Mouse (Mus musculus) hindbrain, embryonic 13.5 days (tissue): Measurements from ENCODE around the gene Slc36a3. TPM values are rescaled to one million over a fixed set of nuclear protein-coding genes. Genes with fewer than 3 reads are reported as not detected.

ENCODE experiments used
- ATAC-seq: fragments of 200-750 bp; cut with Nextera tagmentation; 2 replicates; pipeline ENCODE4 v1.8.0; 2017; ENCODE audit warnings: moderate TSS enrichment; ENCODE audit not compliant: low FRiP score
- H3K27ac ChIP-seq: fragments of 300-500 bp; sonication (generic); 2 replicates; pipeline ENCODE4 v1.5.1; 2015; ENCODE audit warnings: inconsistent platforms, mild to moderate bottlenecking, moderate library complexity
- H3K27me3 ChIP-seq: fragments of 300-500 bp; sonication (generic); 2 replicates; pipeline ENCODE4 v1.6.1; 2015; ENCODE audit warnings: mild to moderate bottlenecking, inconsistent platforms
- H3K36me3 ChIP-seq: fragments of 300-500 bp; sonication (generic); 2 replicates; pipeline ENCODE4 v1.6.1; 2015; ENCODE audit warnings: mild to moderate bottlenecking, inconsistent platforms
- H3K4me1 ChIP-seq: fragments of 300-500 bp; sonication (generic); replicated peaks from 2 replicates; pipeline ENCODE4 v1.6.1; 2015; ENCODE audit warnings: inconsistent platforms
- H3K4me2 ChIP-seq: fragments of 300-500 bp; sonication (generic); 2 replicates; pipeline ENCODE4 v1.6.1; 2015; ENCODE audit warnings: inconsistent platforms, mild to moderate bottlenecking, moderate library complexity
- H3K4me3 ChIP-seq: fragments of 300-500 bp; sonication (generic); 2 replicates; pipeline ENCODE4 v1.5.1; 2015; ENCODE audit warnings: mild to moderate bottlenecking, inconsistent platforms
- H3K9ac ChIP-seq: fragments of 300-500 bp; sonication (generic); 2 replicates; pipeline ENCODE4 v1.6.1; 2015; ENCODE audit warnings: mild to moderate bottlenecking, inconsistent platforms
- H3K9me3 ChIP-seq: fragments of 300-500 bp; sonication (generic); 2 replicates; pipeline ENCODE4 v1.6.1; 2016; ENCODE audit warnings: inconsistent platforms
- WGBS: fragments of 180-500 bp; shearing (Covaris S2); methylation state at CpG from one replicate; pipeline ENCODE4 v1.1.7; 2015; 5-methylcytosine and 5-hydroxymethylcytosine counted together
- polyA plus RNA-seq: library from polyadenylated mRNA; unstranded; fragments of >200 nt; fragmentation: Nextera tagmentation; extraction: Ambion mirVana; gene quantifications from 2 replicates; pipeline ENCODE4 v1.2.1, GENCODE M21; 2015

Gene Slc36a3
- polyA plus RNA-seq, 1 experiment from 2014 or later, result not detected

DNA sequence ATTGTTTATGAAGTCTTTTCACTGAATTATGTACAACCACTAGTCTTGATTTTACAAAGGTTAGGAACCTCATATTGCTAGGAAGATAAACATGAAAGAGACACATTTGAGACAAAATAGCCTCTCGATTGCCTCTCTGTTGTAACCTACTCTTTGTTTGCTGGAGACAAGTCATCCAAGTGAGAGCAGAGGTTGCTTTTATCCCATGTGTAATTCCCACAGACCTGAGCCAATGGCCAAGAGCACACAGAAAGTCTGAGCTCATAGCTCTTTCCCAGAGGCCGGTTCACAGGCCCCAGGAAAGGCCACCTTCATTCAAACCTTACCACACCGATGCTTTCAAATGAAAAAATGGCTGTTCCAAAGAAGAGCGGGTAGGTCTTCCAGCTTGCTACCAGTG lies 17.0 kb upstream of the Slc36a3 start:
- ATAC-seq, result no peak
- Histone ChIP-seq H3K27ac (no peak overlapping the region), H3K4me1 (no peaks in the 10 kb centered on the region), H3K9me3 (no peaks in the 10 kb centered on the region), H3K9ac (no peak overlapping the region), H3K27me3 (0 out of 2 replicates have a peak, but pooled peaks cover 6% of the 10 kb centered on the region), H3K4me2 (no peak overlapping the region), H3K4me3 (no peak overlapping the region), H3K36me3 (no peaks in the 10 kb centered on the region)
- WGBS, result 85% methylated on average over 4 of the region's 4 CpGs

DNA sequence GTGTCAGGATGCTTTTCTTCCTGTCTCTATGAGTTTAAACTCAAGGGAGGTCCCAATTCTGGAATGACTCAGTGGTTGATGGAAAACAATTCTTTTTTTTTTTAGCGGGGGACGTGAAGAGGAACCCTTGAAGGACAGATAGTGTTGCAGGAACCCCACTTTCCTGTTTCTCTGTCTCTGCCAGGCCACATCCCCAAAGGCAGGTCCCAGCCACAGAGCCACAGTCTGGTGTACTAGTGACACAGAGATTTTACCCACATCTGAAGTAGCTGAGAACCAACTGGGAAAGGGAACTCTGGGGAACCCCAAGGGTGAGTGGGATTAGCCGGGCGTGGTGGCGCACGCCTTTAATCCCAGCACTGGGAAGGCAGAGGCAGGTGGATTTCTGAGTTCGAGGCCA lies 14.2 kb upstream of the Slc36a3 start:
- H3K4me1 ChIP-seq, result no peaks in the 10 kb centered on the region
- 0 out of 2 replicates have a peak, but pooled peaks cover 2% of the 10 kb centered on the region for H3K27me3 ChIP-seq
- ATAC-seq, result no peak
- no peak overlapping the region for H3K27ac ChIP-seq
- H3K9ac ChIP-seq, result no peak overlapping the region
- H3K9me3 ChIP-seq, result no peaks in the 10 kb centered on the region
- 92% methylated on average over 7 of the region's 7 CpGs for WGBS
- H3K36me3 ChIP-seq, result no peaks in the 10 kb centered on the region
- H3K4me2 ChIP-seq, result no peak overlapping the region
- no peak overlapping the region for H3K4me3 ChIP-seq

DNA sequence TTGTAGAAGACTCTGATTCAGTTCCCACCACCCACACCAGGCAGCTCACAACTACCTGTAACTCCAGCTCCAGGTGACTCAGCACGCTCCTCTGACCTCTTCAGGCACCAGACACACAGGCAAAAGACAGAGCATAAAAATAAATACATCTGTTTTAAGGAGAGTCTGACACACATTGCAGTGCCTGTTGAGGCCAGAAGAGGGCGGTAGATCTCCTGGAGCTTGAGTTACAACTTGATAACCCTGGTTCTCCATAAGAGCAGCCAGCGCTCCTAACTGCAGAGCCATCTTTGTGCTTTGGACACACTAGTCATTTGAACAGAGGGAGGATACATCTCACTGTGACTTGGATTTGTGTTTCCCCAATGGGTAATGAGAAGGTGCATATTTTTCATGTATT lies 13.2 kb upstream of the Slc36a3 start:
- WGBS, result 52% methylated on average over 3 of the region's 3 CpGs
- H3K4me2 ChIP-seq, result no peak overlapping the region
- ATAC-seq, result no peak
- H3K27me3 ChIP-seq, result 0 out of 2 replicates have a peak, but pooled peaks cover 5% of the 10 kb centered on the region
- H3K27ac ChIP-seq, result no peak overlapping the region
- H3K9ac ChIP-seq, result no peak overlapping the region
- H3K36me3 ChIP-seq, result no peaks in the 10 kb centered on the region
- no peaks in the 10 kb centered on the region for H3K4me1 ChIP-seq
- no peak overlapping the region for H3K4me3 ChIP-seq
- H3K9me3 ChIP-seq, result no peaks in the 10 kb centered on the region

DNA sequence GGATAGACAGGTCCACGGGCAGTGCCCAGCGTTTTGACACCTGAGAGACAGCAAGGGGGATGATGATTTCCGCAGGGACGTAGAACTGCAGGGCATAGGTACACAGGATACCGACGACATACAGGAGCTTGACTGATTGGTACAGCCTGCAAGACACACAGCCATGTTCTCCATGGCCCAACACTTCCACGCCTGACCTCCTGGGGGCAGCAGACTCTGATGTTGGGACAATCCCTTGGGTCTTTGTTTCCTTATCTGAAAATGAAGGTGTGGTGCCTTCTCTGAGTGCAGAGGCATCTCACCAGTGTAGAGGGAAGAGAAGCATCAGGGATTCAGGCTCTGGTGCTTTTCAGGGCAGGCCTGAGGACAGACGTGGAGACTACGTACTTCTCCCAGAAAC lies 11.2 kb upstream of the Slc36a3 start:
- Histone ChIP-seq H3K9ac (no peak overlapping the region), H3K27me3 (0 out of 2 replicates have a peak, but pooled peaks cover 5% of the 10 kb centered on the region), H3K4me1 (no peaks in the 10 kb centered on the region), H3K4me2 (no peak overlapping the region), H3K9me3 (no peaks in the 10 kb centered on the region), H3K4me3 (no peak overlapping the region), H3K36me3 (no peaks in the 10 kb centered on the region), H3K27ac (no peak overlapping the region)
- 53% methylated on average over 9 of the region's 9 CpGs for WGBS
- ATAC-seq, result no peak

DNA sequence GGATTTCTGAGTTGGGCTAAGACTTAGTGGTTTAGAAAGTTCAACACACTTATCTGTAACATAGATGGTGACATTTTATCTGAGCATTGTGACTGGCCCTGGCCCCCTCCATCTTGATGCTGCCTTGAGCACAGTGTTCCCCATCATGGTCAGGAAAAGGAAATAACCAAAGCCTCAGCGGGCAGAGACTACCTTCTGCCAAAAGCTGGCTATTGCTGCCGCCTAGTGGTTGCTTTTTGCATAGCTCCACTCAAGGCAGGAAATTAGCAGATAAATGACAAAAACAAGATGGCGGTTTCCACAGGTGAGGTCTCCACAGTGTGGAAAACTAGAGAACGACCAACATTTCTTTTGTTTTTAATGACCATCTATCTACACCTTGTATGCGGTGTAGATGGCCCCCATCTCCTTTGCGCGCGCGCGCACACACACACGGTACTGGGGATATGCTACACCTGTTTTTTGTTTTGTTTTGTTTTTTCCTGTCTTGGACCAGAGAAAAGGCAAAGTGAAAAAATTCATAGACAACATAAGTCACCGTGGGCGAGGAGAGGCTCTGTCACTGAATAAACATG lies 7.4 kb upstream of the Slc36a3 start:
- 55% methylated on average over 13 of the region's 13 CpGs for whole genome bisulfite sequencing

DNA sequence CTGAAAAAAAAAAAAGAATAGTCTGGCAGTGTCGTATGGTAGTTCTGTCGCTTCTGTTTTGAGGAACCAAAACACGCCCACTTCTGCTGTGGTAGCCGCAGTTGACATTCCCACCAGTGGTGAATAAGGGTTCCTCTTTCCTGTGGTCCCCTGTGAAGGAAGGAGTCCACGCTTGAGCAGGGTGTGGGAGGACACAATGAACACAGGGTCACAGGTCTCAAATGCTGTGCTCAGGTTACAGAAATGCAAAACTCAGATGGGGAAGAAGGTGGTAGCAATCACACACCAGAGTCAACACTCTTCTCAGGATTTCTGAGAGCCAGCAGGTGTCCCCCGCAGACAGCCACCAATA lies 3.5 kb upstream of the Slc36a3 start:
- no peak for ATAC-seq
- no peaks in the 10 kb centered on the region for H3K4me1 ChIP-seq
- no peak overlapping the region for H3K27ac ChIP-seq
- no peak overlapping the region for H3K4me2 ChIP-seq
- no peak overlapping the region for H3K9ac ChIP-seq
- no peaks in the 10 kb centered on the region for H3K36me3 ChIP-seq
- H3K9me3 ChIP-seq, result no peaks in the 10 kb centered on the region
- no peak overlapping the region for H3K4me3 ChIP-seq
- H3K27me3 ChIP-seq, result no peaks in the 10 kb centered on the region
- 72% methylated on average over 6 of the region's 6 CpGs for WGBS

More for the DNA sequence above, 7.4 kb upstream of the Slc36a3 start:
- Histone ChIP-seq H3K4me2 (no peak overlapping the region), H3K27ac (no peak overlapping the region), H3K36me3 (no peaks in the 10 kb centered on the region), H3K4me3 (no peak overlapping the region), H3K4me1 (no peaks in the 10 kb centered on the region), H3K9ac (no peak overlapping the region), H3K9me3 (no peaks in the 10 kb centered on the region), H3K27me3 (0 out of 2 replicates have a peak, but pooled peaks cover 5% of the 10 kb centered on the region)
- no peak for ATAC-seq

DNA sequence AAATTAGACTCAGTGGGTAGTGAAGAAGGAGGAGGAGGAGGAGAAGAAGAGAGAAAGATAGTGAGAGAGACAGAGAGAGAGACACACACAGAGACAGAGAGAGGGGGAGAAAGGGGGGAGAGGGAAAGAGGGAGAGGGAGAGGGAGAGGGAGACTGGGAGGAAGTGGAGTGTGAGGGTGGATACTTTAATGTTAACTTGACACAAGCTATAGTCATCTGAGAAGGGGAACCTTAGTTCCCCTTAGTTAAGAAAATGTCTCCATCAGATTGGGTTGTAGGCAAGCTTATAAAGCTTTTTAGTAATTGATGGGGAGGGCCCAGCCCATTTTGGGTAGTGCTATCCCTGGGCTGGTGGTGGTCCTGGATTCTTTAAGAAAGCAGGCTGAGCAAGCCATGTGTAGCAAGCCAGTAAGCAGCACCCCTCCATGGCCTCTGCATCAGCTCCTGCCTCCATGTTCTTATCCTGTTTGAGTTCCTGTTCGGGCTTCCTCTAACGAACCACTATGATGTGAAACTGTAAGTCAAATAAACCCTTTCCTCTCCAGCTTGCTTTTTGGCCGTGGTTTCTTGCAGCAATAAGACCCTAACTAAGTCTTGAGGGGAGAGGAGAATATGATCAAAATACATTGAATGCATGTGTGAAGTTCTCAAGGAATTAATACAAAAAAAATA lies 3.0 kb upstream of the Slc36a3 start:
- Histone ChIP-seq H3K36me3 (no peaks in the 10 kb centered on the region), H3K4me1 (no peaks in the 10 kb centered on the region), H3K9ac (no peak overlapping the region), H3K9me3 (no peaks in the 10 kb centered on the region), H3K27ac (no peak overlapping the region), H3K27me3 (no peaks in the 10 kb centered on the region), H3K4me3 (no peak overlapping the region), H3K4me2 (no peak overlapping the region)
- ATAC-seq, result no peak
- WGBS, result 73% methylated on average over 3 of the region's 3 CpGs

DNA sequence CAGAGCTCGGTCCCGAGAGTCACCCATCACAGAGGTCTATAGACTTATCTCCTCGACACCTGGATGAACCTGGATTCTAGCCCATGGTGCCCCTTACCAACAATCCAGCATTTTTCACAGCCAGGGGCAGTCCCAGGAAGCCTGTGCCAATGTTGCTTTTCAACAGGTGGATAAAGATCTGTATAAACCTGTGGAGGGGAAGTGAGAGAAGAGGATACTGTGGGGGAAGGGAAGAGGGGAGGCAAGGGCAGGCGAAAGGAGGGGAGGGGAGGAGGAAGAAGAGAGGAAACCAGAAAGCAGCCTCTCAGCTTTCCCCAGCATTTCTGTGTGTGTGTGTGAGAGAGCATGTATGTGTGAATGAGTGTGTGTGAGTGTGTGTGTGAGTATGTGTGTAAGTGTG lies 3.0 kb downstream of the Slc36a3 start:
- Histone ChIP-seq H3K27me3 (no peaks in the 10 kb centered on the region), H3K27ac (no peak overlapping the region), H3K4me2 (no peak overlapping the region), H3K4me1 (no peaks in the 10 kb centered on the region), H3K4me3 (no peak overlapping the region), H3K9me3 (no peaks in the 10 kb centered on the region), H3K9ac (no peak overlapping the region), H3K36me3 (no peaks in the 10 kb centered on the region)
- 83% methylated on average over 4 of the region's 4 CpGs for WGBS
- ATAC-seq, result no peak

DNA sequence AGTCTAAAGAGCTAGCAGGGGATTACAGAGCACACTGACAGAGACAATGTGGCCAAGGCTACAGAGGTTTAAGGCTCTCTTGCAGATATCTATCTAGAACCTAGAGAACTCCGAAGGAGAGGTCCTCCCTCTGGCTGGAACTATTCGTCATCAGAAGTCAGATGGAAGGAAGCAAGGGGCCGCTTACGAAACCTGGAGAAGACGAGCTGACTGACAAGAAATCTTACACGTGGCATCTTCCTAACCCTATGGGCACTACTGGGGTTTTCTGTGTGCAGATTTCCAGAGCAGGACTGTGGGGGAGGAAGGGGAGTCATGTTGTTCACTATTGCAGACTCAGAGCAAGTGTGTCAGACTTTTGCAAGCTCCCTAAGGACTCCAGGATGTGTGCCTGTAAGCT lies 4.1 kb downstream of the Slc36a3 start:
- Histone ChIP-seq H3K4me1 (no peaks in the 10 kb centered on the region), H3K9ac (no peak overlapping the region), H3K27me3 (no peaks in the 10 kb centered on the region), H3K4me3 (no peak overlapping the region), H3K4me2 (no peak overlapping the region), H3K27ac (no peak overlapping the region), H3K9me3 (no peaks in the 10 kb centered on the region), H3K36me3 (no peaks in the 10 kb centered on the region)
- ATAC-seq, result no peak
- WGBS, result 73% methylated on average over 6 of the region's 6 CpGs

DNA sequence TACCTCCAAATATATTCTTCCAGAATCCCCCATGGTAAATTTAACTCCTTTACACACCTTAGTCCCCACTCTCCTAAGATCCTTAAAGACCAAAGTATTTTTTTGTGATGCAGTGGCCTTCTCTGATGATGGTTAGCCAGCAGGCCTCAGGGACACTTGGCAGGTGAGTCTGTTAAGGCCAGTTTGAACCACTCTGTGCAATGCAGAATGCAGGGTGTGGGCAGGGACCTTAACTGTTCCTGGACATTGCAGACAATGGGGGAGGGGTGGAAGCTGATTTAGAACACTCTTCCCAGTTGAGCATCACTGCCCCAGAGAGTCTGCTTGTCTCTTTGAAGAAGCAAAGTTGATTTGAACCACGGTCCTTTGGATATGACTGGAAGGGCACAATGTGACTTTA lies 4.7 kb downstream of the Slc36a3 start:
- Histone ChIP-seq H3K27ac (no peak overlapping the region), H3K9ac (no peak overlapping the region), H3K4me3 (no peak overlapping the region), H3K4me2 (no peak overlapping the region), H3K4me1 (no peaks in the 10 kb centered on the region), H3K36me3 (no peaks in the 10 kb centered on the region), H3K9me3 (no peaks in the 10 kb centered on the region), H3K27me3 (no peaks in the 10 kb centered on the region)
- no peak for ATAC-seq
- WGBS, result 68% methylated on average over 1 of the region's 1 CpGs

DNA sequence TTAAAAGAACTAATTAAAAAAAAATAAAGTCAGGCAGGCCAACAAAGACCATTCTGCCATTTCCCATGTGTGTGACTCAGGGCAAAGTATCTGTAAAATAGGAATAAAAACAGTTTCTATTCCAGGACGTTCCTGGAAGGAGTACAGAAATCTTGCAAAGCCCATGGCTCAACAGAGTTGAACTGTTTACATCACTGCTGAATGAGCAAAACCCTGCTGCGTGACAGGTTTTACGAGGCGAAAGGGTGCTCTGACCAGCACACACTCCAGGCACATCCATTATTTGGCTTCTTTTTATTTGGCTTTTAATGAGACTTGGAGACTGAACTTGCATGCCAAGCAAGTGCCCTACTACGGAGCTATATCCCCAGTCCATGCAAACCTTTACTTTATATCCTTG lies 7.5 kb downstream of the Slc36a3 start:
- H3K9me3 ChIP-seq, result no peaks in the 10 kb centered on the region
- 83% methylated on average over 5 of the region's 5 CpGs for WGBS
- no peak overlapping the region for H3K27ac ChIP-seq
- no peaks in the 10 kb centered on the region for H3K27me3 ChIP-seq
- no peak overlapping the region for H3K4me3 ChIP-seq
- ATAC-seq, result no peak
- H3K36me3 ChIP-seq, result no peaks in the 10 kb centered on the region
- no peaks in the 10 kb centered on the region for H3K4me1 ChIP-seq
- no peak overlapping the region for H3K9ac ChIP-seq
- no peak overlapping the region for H3K4me2 ChIP-seq

DNA sequence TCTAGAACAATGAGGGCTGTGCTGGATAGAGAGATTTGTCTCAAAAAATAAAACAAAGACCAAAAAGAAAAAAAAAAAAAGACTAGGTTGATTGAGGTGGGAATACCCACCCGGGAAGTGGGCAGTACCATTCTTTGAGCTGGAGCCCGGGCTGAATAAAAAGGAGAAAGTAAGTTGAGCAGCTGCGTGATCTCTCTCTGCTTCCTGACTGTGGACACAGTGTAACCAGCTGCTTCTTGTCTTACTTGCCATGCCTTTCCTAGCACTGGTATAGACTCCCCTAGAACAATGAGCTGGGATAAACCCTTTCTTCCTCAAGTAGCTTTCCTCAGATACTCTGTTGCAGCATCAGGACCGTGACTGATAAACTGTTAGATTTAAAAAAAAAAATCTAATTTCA lies 10.0 kb downstream of the Slc36a3 start:
- no peaks in the 10 kb centered on the region for H3K36me3 ChIP-seq
- H3K4me1 ChIP-seq, result no peaks in the 10 kb centered on the region
- no peak overlapping the region for H3K27ac ChIP-seq
- H3K4me3 ChIP-seq, result no peak overlapping the region
- no peak for ATAC-seq
- 89% methylated on average over 4 of the region's 4 CpGs for WGBS
- no peak overlapping the region for H3K4me2 ChIP-seq
- H3K27me3 ChIP-seq, result no peaks in the 10 kb centered on the region
- H3K9ac ChIP-seq, result no peak overlapping the region
- H3K9me3 ChIP-seq, result no peaks in the 10 kb centered on the region

DNA sequence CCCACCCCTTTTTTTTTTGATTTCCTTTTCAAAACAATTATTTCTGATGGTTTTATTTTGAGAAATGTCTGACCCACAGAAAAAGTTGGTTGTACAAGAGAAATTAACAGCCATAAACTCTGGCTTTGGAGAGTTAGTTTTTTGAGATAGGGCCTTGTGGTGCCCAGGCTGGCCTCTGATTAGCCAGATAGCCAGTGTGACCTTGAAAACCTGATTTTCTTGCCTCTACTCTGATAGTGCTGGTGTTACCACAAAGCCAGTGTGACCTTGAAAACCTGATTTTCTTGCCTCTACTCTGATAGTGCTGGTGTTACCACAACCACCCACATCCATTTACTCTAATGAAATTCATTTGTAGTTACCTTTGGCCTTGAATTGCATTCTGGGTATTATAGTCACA lies 13.9 kb downstream of the Slc36a3 start:
- ATAC-seq, result no peak
- H3K4me1 ChIP-seq, result no peaks in the 10 kb centered on the region
- H3K36me3 ChIP-seq, result no peaks in the 10 kb centered on the region
- H3K9ac ChIP-seq, result no peak overlapping the region
- H3K27me3 ChIP-seq, result no peaks in the 10 kb centered on the region
- no peak overlapping the region for H3K4me2 ChIP-seq
- H3K27ac ChIP-seq, result no peak overlapping the region
- no peaks in the 10 kb centered on the region for H3K9me3 ChIP-seq
- no peak overlapping the region for H3K4me3 ChIP-seq
